Mouse (Mus musculus) cerebellum, postnatal 25 days (tissue): ENCODE measurements around the gene 1700088E04Rik.

Source experiments
- DNase-seq, 2 experiments: peaks; one replicate each; pipeline ENCODE4 v3.0.0; 2021; ENCODE audit warnings: mixed read lengths in 2 of 2

The 1700088E04Rik gene

GRCm38 (mm10) chr15:79140866-79141565 is at the start of gene 1700088E04Rik, which contains the start of gene Polr2f:
1700088E04Rik (minus strand) TSS chr15:79141253.
Polr2f (plus strand) TSS chr15:79141009.
- DNase-seq, result peak; percentile 94 to 97

- no peak for DNase-seq
Measured at GRCm38 (mm10) chr15:79187819-79188218, 46.8 kb upstream of the 1700088E04Rik start.

GRCm38 (mm10) chr15:79185213-79185612 is 44.2 kb upstream of the 1700088E04Rik start:
- no peak for DNase-seq

GRCm38 (mm10) chr15:79176905-79177304 is 35.9 kb upstream of the 1700088E04Rik start:
- DNase-seq, result no peak

- peak in 1 of 2 experiments; percentile 35 for DNase-seq
Measured at GRCm38 (mm10) chr15:79166712-79167111, 25.7 kb upstream of the 1700088E04Rik start.

- DNase-seq, result no peak
Measured at GRCm38 (mm10) chr15:79165140-79165539, 24.1 kb upstream of the 1700088E04Rik start, which contains the start of gene Sox10. Sox10 (minus strand) TSS chr15:79165240.

- DNase-seq, result no peak
Measured at GRCm38 (mm10) chr15:79164251-79164650, 23.2 kb upstream of the 1700088E04Rik start.

GRCm38 (mm10) chr15:79162822-79163221 is 21.8 kb upstream of the 1700088E04Rik start:
- no peak for DNase-seq

- DNase-seq, result no peak
Measured at GRCm38 (mm10) chr15:79162301-79162700, 21.2 kb upstream of the 1700088E04Rik start.

GRCm38 (mm10) chr15:79155572-79155971 is 14.5 kb upstream of the 1700088E04Rik start:
- DNase-seq, result no peak

GRCm38 (mm10) chr15:79152709-79153108 is 11.7 kb upstream of the 1700088E04Rik start:
- DNase-seq, result no peak

GRCm38 (mm10) chr15:79151881-79152280 is 10.8 kb upstream of the 1700088E04Rik start:
- no peak for DNase-seq

GRCm38 (mm10) chr15:79148533-79148932 is 7.5 kb upstream of the 1700088E04Rik start:
- DNase-seq, result peak; percentile 87 to 92

GRCm38 (mm10) chr15:79145522-79145921 is 4.5 kb upstream of the 1700088E04Rik start:
- no peak for DNase-seq

GRCm38 (mm10) chr15:79144021-79144420 is 3.0 kb upstream of the 1700088E04Rik start:
- no peak for DNase-seq

- no peak for DNase-seq
Measured at GRCm38 (mm10) chr15:79143316-79143715, 2.3 kb upstream of the 1700088E04Rik start.

GRCm38 (mm10) chr15:79141566-79141917 is 489 bp upstream of the 1700088E04Rik start:
- DNase-seq, result no peak

GRCm38 (mm10) chr15:79139640-79140039 is 1.4 kb downstream of the 1700088E04Rik start:
- DNase-seq, result no peak

GRCm38 (mm10) chr15:79135783-79136575 is 5.1 kb downstream of the 1700088E04Rik start:
- no peak for DNase-seq

- no peak for DNase-seq
Measured at GRCm38 (mm10) chr15:79135332-79135731, 5.7 kb downstream of the 1700088E04Rik start.

- DNase-seq, result no peak
Measured at GRCm38 (mm10) chr15:79134496-79135270, 6.4 kb downstream of the 1700088E04Rik start.

- no peak for DNase-seq
Measured at GRCm38 (mm10) chr15:79133191-79133661, 7.8 kb downstream of the 1700088E04Rik start.

GRCm38 (mm10) chr15:79131442-79131841 is 9.6 kb downstream of the 1700088E04Rik start:
- peak; percentile 92 to 94 for DNase-seq
